Mouse (Mus musculus) brain, embryonic 14.5 days (tissue): ENCODE results near the gene Pigz.

Source experiments
- CTCF ChIP-seq: fragments of 200-500 bp; IDR thresholded peaks from 2 replicates; pipeline ENCODE4 v1.5.1; 2012; ENCODE audit warnings: inconsistent platforms, mild to moderate bottlenecking, moderate library complexity, borderline replicate concordance; ENCODE audit not compliant: insufficient read depth, insufficient read length; ENCODE audit errors: extremely low read depth
- POLR2A ChIP-seq: fragments of 200-500 bp; IDR thresholded peaks from 2 replicates; pipeline ENCODE4 v1.6.1; 2012; ENCODE audit warnings: mild to moderate bottlenecking, inconsistent platforms, borderline replicate concordance; ENCODE audit not compliant: poor library complexity, insufficient read depth, insufficient read length, severe bottlenecking; ENCODE audit errors: extremely low read depth

DNA sequence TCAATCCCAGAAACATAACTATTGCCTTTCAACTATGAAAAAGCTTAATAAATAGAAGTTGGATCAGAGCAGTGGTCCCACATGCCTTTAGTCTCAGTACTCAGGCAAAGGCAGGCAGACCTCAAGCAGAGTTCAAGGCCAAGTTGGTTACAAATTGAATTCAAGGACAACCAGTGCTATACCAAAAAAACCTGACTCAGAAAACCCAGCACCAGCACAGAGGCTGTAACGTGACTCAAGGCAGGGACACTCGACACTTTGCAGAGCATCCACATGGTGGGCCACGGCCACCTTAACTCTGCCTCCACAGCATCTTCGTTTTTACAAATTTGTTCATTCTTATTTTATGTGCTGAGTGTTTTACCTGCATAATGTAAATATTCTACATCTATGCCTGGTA lies 41.6 kb downstream of the Pigz start:
- no peak for TF ChIP-seq CTCF
- no peak for TF ChIP-seq POLR2A
